Mouse (Mus musculus) hindbrain, embryonic 16.5 days (tissue): ENCODE data around the gene Map4k5. TPM values are rescaled to one million over a fixed set of nuclear protein-coding genes. Genes with fewer than 3 reads are reported as not detected.

Experiments used
- ATAC-seq: fragments of 200-750 bp; cut with Nextera tagmentation; 2 replicates; pipeline ENCODE4 v1.8.0; 2017; ENCODE audit warnings: moderate TSS enrichment, moderate library complexity
- H3K27ac ChIP-seq: fragments of 300-500 bp; sonication (generic); 2 replicates; pipeline ENCODE4 v1.5.1; 2014; ENCODE audit warnings: low read depth, mild to moderate bottlenecking, control low read depth, low read length, moderate library complexity
- H3K27me3 ChIP-seq: fragments of 300-500 bp; sonication (generic); replicated peaks from 2 replicates; pipeline ENCODE4 v1.6.1; 2014; ENCODE audit warnings: low read length; ENCODE audit not compliant: control insufficient read depth, insufficient read depth
- H3K36me3 ChIP-seq: fragments of 300-500 bp; sonication (generic); 2 replicates; pipeline ENCODE4 v1.6.1; 2014; ENCODE audit warnings: mild to moderate bottlenecking, low read length, moderate library complexity, mixed read lengths; ENCODE audit not compliant: control insufficient read depth, insufficient read depth
- H3K4me1 ChIP-seq: fragments of 300-500 bp; sonication (generic); 2 replicates; pipeline ENCODE4 v1.6.1; 2014; ENCODE audit warnings: low read depth, low read length; ENCODE audit not compliant: control insufficient read depth, insufficient read depth
- H3K4me2 ChIP-seq: fragments of 300-500 bp; sonication (generic); 2 replicates; pipeline ENCODE4 v1.6.1; 2014; ENCODE audit warnings: mild to moderate bottlenecking, low read length, control low read depth, moderate library complexity
- H3K4me3 ChIP-seq: fragments of 300-500 bp; sonication (generic); 2 replicates; pipeline ENCODE4 v1.5.1; 2014; ENCODE audit warnings: mild to moderate bottlenecking, low read length, control low read depth, moderate library complexity
- H3K9ac ChIP-seq: fragments of 300-500 bp; sonication (generic); 2 replicates; pipeline ENCODE4 v1.6.1; 2014; ENCODE audit warnings: low read depth, mild to moderate bottlenecking, control low read depth, low read length, moderate library complexity
- H3K9me3 ChIP-seq: fragments of 300-500 bp; sonication (generic); 2 replicates; pipeline ENCODE4 v1.6.1; 2014; ENCODE audit warnings: mild to moderate bottlenecking, low read length, moderate library complexity; ENCODE audit not compliant: control insufficient read depth
- WGBS: fragments of 180-500 bp; shearing (Covaris S2); extraction: QIAGEN DNeasy Blood & Tissue Kit; methylation state at CpG from one replicate; pipeline ENCODE4 v1.1.7; 2014; 5-methylcytosine and 5-hydroxymethylcytosine counted together
- polyA plus RNA-seq: library from polyadenylated mRNA; unstranded; fragments of >200 nt; fragmentation: Nextera tagmentation; extraction: Ambion mirVana; gene quantifications from 2 replicates; pipeline ENCODE4 v1.2.1, GENCODE M21; 2015

Gene Map4k5
- polyA plus RNA-seq, 1 experiment from 2014 or later = 22.8 TPM

- no peaks in the 10 kb centered on the region for H3K27me3 ChIP-seq
- 42% methylated on average over 3 of the region's 3 CpGs for WGBS
- H3K9ac ChIP-seq = peak overlapping the region; percentile 95
- peak overlapping the region; percentile 96 for H3K27ac ChIP-seq
- peaks cover 28% of the 10 kb centered on the region for H3K4me1 ChIP-seq
- no peak for ATAC-seq
- no peaks in the 10 kb centered on the region for H3K36me3 ChIP-seq
- no peaks in the 10 kb centered on the region for H3K9me3 ChIP-seq
- H3K4me2 ChIP-seq = peak overlapping the region; percentile 84
- H3K4me3 ChIP-seq = peak overlapping the region; percentile 84
Measured at GRCm38 (mm10) chr12:69891721-69892120, 1.3 kb downstream of the Map4k5 start.

GRCm38 (mm10) chr12:69890476-69890875, 2.5 kb downstream of the Map4k5 start:
- WGBS = 22% methylated on average over 5 of the region's 5 CpGs
- no peaks in the 10 kb centered on the region for H3K9me3 ChIP-seq
- no peak overlapping the region for H3K27ac ChIP-seq
- peaks cover 28% of the 10 kb centered on the region for H3K4me1 ChIP-seq
- H3K4me3 ChIP-seq = no peak overlapping the region
- no peak for ATAC-seq
- no peaks in the 10 kb centered on the region for H3K27me3 ChIP-seq
- H3K9ac ChIP-seq = peak overlapping the region; percentile 45
- H3K4me2 ChIP-seq = peak overlapping the region; percentile 39
- H3K36me3 ChIP-seq = no peaks in the 10 kb centered on the region

- Histone ChIP-seq H3K9ac (peak overlapping the region; percentile 45), H3K4me1 (peaks cover 28% of the 10 kb centered on the region), H3K4me2 (peak overlapping the region; percentile 39), H3K4me3 (no peak overlapping the region), H3K27ac (no peak overlapping the region), H3K9me3 (no peaks in the 10 kb centered on the region), H3K36me3 (no peaks in the 10 kb centered on the region), H3K27me3 (no peaks in the 10 kb centered on the region)
- ATAC-seq = no peak
- 46% methylated on average over 6 of the region's 6 CpGs for WGBS
Measured at GRCm38 (mm10) chr12:69890051-69890450, 2.9 kb downstream of the Map4k5 start.

GRCm38 (mm10) chr12:69888345-69888744, 4.7 kb downstream of the Map4k5 start:
- ATAC-seq = no peak
- no peaks in the 10 kb centered on the region for H3K9me3 ChIP-seq
- no peak overlapping the region for H3K27ac ChIP-seq
- H3K9ac ChIP-seq = 0 out of 2 replicates have a peak overlapping the region, but pooled peaks have one; percentile 17
- no peak overlapping the region for H3K4me2 ChIP-seq
- H3K4me3 ChIP-seq = no peak overlapping the region
- 62% methylated on average over 1 of the region's 1 CpGs for WGBS
- no peaks in the 10 kb centered on the region for H3K27me3 ChIP-seq
- H3K4me1 ChIP-seq = peaks cover 25% of the 10 kb centered on the region
- no peaks in the 10 kb centered on the region for H3K36me3 ChIP-seq

GRCm38 (mm10) chr12:69887776-69888175, 5.2 kb downstream of the Map4k5 start:
- WGBS = 87% methylated on average over 6 of the region's 6 CpGs
- no peak for ATAC-seq
- Histone ChIP-seq H3K27ac (no peak overlapping the region), H3K9me3 (no peaks in the 10 kb centered on the region), H3K4me1 (peaks cover 25% of the 10 kb centered on the region), H3K9ac (no peak overlapping the region), H3K4me2 (no peak overlapping the region), H3K4me3 (no peak overlapping the region), H3K36me3 (no peaks in the 10 kb centered on the region), H3K27me3 (no peaks in the 10 kb centered on the region)

GRCm38 (mm10) chr12:69885170-69885923, 7.7 kb downstream of the Map4k5 start:
- H3K4me3 ChIP-seq = no peak overlapping the region

GRCm38 (mm10) chr12:69884053-69884452, 8.9 kb downstream of the Map4k5 start:
- no peak overlapping the region for H3K9ac ChIP-seq
- H3K9me3 ChIP-seq = no peaks in the 10 kb centered on the region
- 97% methylated on average over 5 of the region's 5 CpGs for WGBS
- no peak overlapping the region for H3K4me2 ChIP-seq
- no peak for ATAC-seq
- H3K27me3 ChIP-seq = no peaks in the 10 kb centered on the region
- no peak overlapping the region for H3K27ac ChIP-seq
- no peaks in the 10 kb centered on the region for H3K36me3 ChIP-seq
- H3K4me3 ChIP-seq = no peak overlapping the region
- peaks cover 10% of the 10 kb centered on the region for H3K4me1 ChIP-seq

More at GRCm38 (mm10) chr12:69885170-69885923, 7.7 kb downstream of the Map4k5 start:
- WGBS = 93% methylated on average over 5 of the region's 5 CpGs
- Histone ChIP-seq H3K4me2 (no peak overlapping the region), H3K36me3 (no peaks in the 10 kb centered on the region), H3K27ac (no peak overlapping the region), H3K4me1 (peaks cover 12% of the 10 kb centered on the region), H3K27me3 (no peaks in the 10 kb centered on the region), H3K9ac (no peak overlapping the region), H3K9me3 (no peaks in the 10 kb centered on the region)
- no peak for ATAC-seq

- no peak overlapping the region for H3K4me2 ChIP-seq
- no peak overlapping the region for H3K27ac ChIP-seq
- no peaks in the 10 kb centered on the region for H3K27me3 ChIP-seq
- ATAC-seq = no peak
- H3K36me3 ChIP-seq = no peaks in the 10 kb centered on the region
- no peak overlapping the region for H3K4me3 ChIP-seq
- 46% methylated on average over 10 of the region's 10 CpGs for WGBS
- no peak overlapping the region for H3K9ac ChIP-seq
- H3K4me1 ChIP-seq = peaks cover 5% of the 10 kb centered on the region
- H3K9me3 ChIP-seq = no peaks in the 10 kb centered on the region
Measured at GRCm38 (mm10) chr12:69881198-69881905, 11.6 kb downstream of the Map4k5 start.

GRCm38 (mm10) chr12:69879739-69880138, 13.3 kb downstream of the Map4k5 start:
- Histone ChIP-seq H3K9ac (no peak overlapping the region), H3K9me3 (no peaks in the 10 kb centered on the region), H3K36me3 (no peaks in the 10 kb centered on the region), H3K27ac (no peak overlapping the region), H3K4me2 (no peak overlapping the region), H3K27me3 (no peaks in the 10 kb centered on the region), H3K4me3 (no peak overlapping the region), H3K4me1 (peaks cover 5% of the 10 kb centered on the region)
- WGBS = 19% methylated on average over 6 of the region's 6 CpGs
- no peak for ATAC-seq
